Mouse (Mus musculus): ENCODE data around the gene Med19.

GRCm38 (mm10) chr2:84721182-84721581 lies 43.0 kb downstream of the Med19 start:
- no peak for TF ChIP-seq POLR2A (IDR thresholded peaks at IDR 0.05; ENCODE audit: insufficient read length, low read depth)
- no peak for TF ChIP-seq REST (IDR thresholded peaks at IDR 0.05; ENCODE audit: insufficient read depth, insufficient read length)
- no peak for TF ChIP-seq E2F4 (IDR thresholded peaks at IDR 0.05; ENCODE audit: insufficient read depth)
- no peak for TF ChIP-seq MAX (IDR thresholded peaks at IDR 0.05; ENCODE audit: low read depth)
- no peak for TF ChIP-seq CEBPB (IDR thresholded peaks at IDR 0.05; ENCODE audit: insufficient read depth, poor library complexity, severe bottlenecking)
- TF ChIP-seq MYOG (IDR thresholded peaks at IDR 0.05; ENCODE audit: control insufficient read depth in 1 of 3, insufficient read depth in 1 of 3, insufficient read length in 2 of 3, low read depth in 2 of 3), result no peak
- no peak for TF ChIP-seq TCF12 (IDR thresholded peaks at IDR 0.05; ENCODE audit: insufficient read depth, poor library complexity, severe bottlenecking)
- no peak for TF ChIP-seq SRF (IDR thresholded peaks at IDR 0.05; ENCODE audit: control insufficient read depth, insufficient read length, low read depth)
- no peak for TF ChIP-seq USF1 (IDR thresholded peaks at IDR 0.05; ENCODE audit: low read depth)
- no peak for TF ChIP-seq MYOD1 (IDR thresholded peaks at IDR 0.05; ENCODE audit: control insufficient read depth in 1 of 3, insufficient read length in 2 of 3, low read depth in 2 of 3)
- no peak for TF ChIP-seq TCF3 (IDR thresholded peaks at IDR 0.05; ENCODE audit: insufficient read length, low read depth)

Data from myocyte (in vitro differentiated cells).